Mouse (Mus musculus): ENCODE data around the gene Aipl1.

DNA sequence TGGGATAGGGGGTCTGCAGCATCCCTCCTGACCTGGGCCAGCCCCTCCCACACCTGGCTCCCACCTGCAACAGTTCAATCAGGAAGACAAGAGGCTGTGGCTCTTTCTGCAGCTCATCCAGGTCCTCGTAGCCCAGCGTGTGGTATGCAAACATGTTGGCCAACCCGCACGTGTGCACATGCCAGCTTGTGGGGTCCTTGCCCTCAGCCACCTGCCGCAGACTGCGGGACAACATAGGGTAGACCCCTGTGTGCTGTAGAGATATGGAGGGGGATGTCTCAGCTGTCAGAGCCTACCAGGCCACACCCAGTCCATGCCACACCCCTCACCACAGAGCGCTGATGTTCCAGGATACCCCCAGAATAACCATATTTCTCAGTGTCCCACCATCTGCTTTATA lies 6.0 kb downstream of the Aipl1 start:
- no peak for TF ChIP-seq CTCF (IDR thresholded peaks at IDR 0.05; ENCODE audit: borderline replicate concordance, insufficient read depth, low read length)
- TF ChIP-seq POLR2A (IDR thresholded peaks at IDR 0.05; ENCODE audit: low read depth, low read length) = no peak
